Mouse (Mus musculus) spleen, adult 2 months (tissue): ENCODE results near the gene Slc2a2. TPM values are rescaled to one million over a fixed set of nuclear protein-coding genes. Genes with fewer than 3 reads are reported as not detected.

Experiments used
- DNase-seq, 2 experiments: peaks; one replicate each; pipeline versions ENCODE4 v3.0.0 to v3.0.0-alpha.2; 2012 to 2021; ENCODE audit warnings: low spot score in 2 of 2, low read depth in 1 of 2
- H3K27ac ChIP-seq: fragments of 200-500 bp; 2 replicates; pipeline ENCODE4 v1.5.1; 2012; ENCODE audit warnings: low read length, inconsistent platforms; ENCODE audit not compliant: insufficient read depth
- H3K27me3 ChIP-seq: fragments of 200-500 bp; 2 replicates; pipeline ENCODE4 v1.6.1; 2012; ENCODE audit warnings: mild to moderate bottlenecking, moderate library complexity, low read length, inconsistent platforms; ENCODE audit not compliant: control insufficient read depth, insufficient read depth
- H3K36me3 ChIP-seq: fragments of 200-500 bp; 2 replicates; pipeline ENCODE4 v1.6.1; 2012; ENCODE audit warnings: mild to moderate bottlenecking, low read length, inconsistent platforms; ENCODE audit not compliant: control insufficient read depth, insufficient read depth
- H3K4me1 ChIP-seq: fragments of 200-500 bp; 2 replicates; pipeline ENCODE4 v1.6.1; 2011; ENCODE audit warnings: inconsistent platforms; ENCODE audit not compliant: control insufficient read depth, insufficient read depth, insufficient read length
- H3K4me3 ChIP-seq: fragments of 200-500 bp; 2 replicates; pipeline ENCODE4 v1.5.1; 2011; ENCODE audit warnings: mild to moderate bottlenecking, inconsistent platforms; ENCODE audit not compliant: insufficient read depth, insufficient read length; ENCODE audit errors: extremely low read depth
- CTCF ChIP-seq: fragments of 200-500 bp; IDR thresholded peaks from 2 replicates; pipeline ENCODE4 v1.5.1; 2011; ENCODE audit warnings: mild to moderate bottlenecking, inconsistent platforms; ENCODE audit not compliant: insufficient read depth, insufficient read length, insufficient replicate concordance; ENCODE audit errors: extremely low read depth
- POLR2A ChIP-seq: fragments of 200-500 bp; IDR thresholded peaks from 2 replicates; pipeline ENCODE4 v1.6.1; 2011; ENCODE audit warnings: low read depth, low read length, inconsistent platforms
- WGBS: fragments of 180-500 bp; shearing (Covaris S2); methylation state at CpG from one replicate; pipeline ENCODE4 v1.1.7; 2018; 5-methylcytosine and 5-hydroxymethylcytosine counted together
- polyA plus RNA-seq: library from polyadenylated mRNA; depleted of rRNA; stranded (reverse); fragments of >200 nt; gene quantifications from 2 replicates; pipeline ENCODE4 v1.2.3, GENCODE M21; 2012; rRNA removed

Gene Slc2a2
- polyA plus RNA-seq = 0.11 TPM in 1 of 2 replicates, not detected in the other

DNA sequence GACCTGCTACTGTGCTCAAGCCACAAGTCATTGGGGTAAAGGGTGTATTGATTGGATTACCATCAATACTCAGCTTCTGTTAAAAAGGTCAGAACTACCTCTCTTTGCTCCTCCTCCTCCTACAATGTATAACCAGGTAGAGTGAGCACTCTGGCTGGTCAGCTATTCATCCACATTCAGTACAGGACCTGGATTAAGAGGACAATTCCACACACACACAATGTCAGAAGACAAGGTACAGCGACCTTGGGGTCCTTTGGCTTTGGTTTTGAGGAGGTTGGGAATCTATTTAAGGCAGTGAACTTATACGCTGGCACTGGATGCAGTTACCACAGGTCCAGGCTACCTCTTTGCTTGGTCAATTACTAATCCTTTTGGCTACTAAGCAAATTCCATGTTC, at the start of gene Slc2a2:
Gene Slc2a2, plus strand, starts transcription at position 107 of the 400 bp plus-strand sequence.
- H3K27ac ChIP-seq = no peak within 1 kb of the TSS
- 68% methylated on average over 2 of the region's 2 CpGs for WGBS
- H3K27me3 ChIP-seq = no peaks in the 10 kb centered on the region
- DNase-seq = no peak
- TF ChIP-seq POLR2A (no peak), CTCF (no peak)
- H3K4me1 ChIP-seq = no peaks in the 10 kb centered on the region
- H3K4me3 ChIP-seq = no peak within 1 kb of the TSS
- H3K36me3 ChIP-seq = no peaks in the 10 kb centered on the region

DNA sequence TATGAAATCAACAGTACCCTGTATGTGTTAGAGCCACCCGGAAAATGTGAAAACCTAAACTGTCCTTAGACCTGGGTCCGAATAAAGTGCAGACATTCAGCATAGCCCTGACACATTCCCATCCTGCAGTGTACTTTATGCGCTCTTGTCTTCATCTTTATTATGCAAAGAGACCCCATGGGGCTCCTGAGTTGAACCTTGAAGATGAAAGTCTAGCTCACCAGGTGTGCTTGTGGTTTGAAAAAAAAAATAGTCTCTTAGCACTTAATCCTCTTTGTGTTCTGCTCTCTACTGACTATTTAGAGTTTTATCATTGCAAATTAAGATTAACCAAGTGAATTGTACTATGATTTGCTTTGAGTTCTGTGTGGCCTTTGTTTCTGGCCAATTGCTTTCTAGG, 45.1 kb upstream of the Slc2a2 start:
- DNase-seq = no peak
- 91% methylated on average over 3 of the region's 3 CpGs for WGBS
- Histone ChIP-seq H3K27ac (no peak overlapping the region), H3K4me3 (no peak overlapping the region), H3K36me3 (peaks cover 1% of the 10 kb centered on the region; the same call in 1 of the 2 replicates), H3K27me3 (no peaks in the 10 kb centered on the region; the same call in 1 of the 2 replicates), H3K4me1 (no peaks in the 10 kb centered on the region)
- TF ChIP-seq POLR2A = no peak
- TF ChIP-seq CTCF = no peak

DNA sequence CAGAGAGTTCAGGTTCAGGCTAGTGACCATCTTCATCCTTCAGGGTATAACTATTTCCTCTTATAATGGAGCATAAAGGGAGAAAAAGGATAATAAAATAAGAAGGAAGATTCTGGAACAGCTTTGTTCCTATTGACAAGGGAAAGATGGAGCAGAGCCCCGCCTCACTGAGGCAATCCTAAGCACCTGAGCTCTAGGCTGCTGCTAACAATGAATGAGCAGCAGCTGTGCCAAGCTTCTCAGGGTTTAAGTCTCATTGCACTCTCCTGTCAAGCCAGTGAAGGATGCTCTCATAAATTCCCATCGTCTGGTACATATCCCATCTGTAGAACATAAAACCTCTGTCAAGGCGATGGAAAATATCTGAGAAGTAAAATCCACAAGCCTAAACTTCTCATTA, 44.7 kb upstream of the Slc2a2 start:
- no peak for TF ChIP-seq CTCF
- no peak for TF ChIP-seq POLR2A
- DNase-seq = no peak
- Histone ChIP-seq H3K4me3 (no peak overlapping the region), H3K4me1 (no peaks in the 10 kb centered on the region), H3K27me3 (no peaks in the 10 kb centered on the region; the same call in 1 of the 2 replicates), H3K36me3 (peaks cover 1% of the 10 kb centered on the region; the same call in 1 of the 2 replicates), H3K27ac (no peak overlapping the region)
- 88% methylated on average over 3 of the region's 3 CpGs for WGBS

DNA sequence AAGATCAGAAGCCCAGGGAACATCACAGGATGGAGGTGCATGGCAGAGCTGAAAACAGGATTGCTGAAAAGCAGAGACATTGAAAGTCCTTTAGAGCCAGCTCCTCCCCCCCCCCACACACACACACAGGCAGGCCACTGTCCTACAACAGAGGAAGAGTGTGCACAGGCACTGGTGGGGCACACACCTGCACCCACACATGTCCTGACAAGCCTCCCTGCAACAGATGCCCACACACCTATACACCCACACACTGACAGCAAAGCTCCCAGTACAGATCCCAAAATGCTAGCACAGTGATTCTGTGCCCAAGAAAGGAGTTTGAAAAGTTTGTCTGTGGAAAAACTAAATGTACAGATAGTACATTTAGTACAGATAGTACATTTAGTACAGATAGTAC, 43.0 kb upstream of the Slc2a2 start:
- H3K36me3 ChIP-seq = peaks cover 1% of the 10 kb centered on the region; the same call in 1 of the 2 replicates
- no peak overlapping the region for H3K27ac ChIP-seq
- H3K4me3 ChIP-seq = no peak overlapping the region
- no peaks in the 10 kb centered on the region; the same call in 1 of the 2 replicates for H3K27me3 ChIP-seq
- TF ChIP-seq CTCF (no peak), POLR2A (no peak)
- no peak for DNase-seq
- no peaks in the 10 kb centered on the region for H3K4me1 ChIP-seq

DNA sequence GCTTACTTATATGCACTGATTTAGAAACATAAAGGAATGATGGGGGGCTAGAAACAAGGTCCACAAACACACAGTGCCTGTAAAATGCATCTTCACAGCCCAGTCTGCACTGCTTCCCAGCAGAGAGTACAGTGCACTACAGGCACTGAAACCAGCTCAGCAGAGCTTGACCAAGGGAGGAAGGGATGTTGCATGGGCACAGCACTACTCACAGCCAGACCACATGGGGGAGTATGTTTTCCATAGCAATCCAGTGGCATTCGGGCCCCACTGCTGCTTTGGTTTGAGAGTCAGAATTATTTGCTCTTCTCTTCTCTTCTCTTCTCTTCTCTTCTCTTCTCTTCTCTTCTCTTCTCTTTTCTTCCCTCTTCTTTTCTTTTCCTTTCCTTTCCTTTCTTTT, 39.4 kb upstream of the Slc2a2 start:
- DNase-seq = no peak
- TF ChIP-seq POLR2A (no peak), CTCF (no peak)
- 81% methylated on average over 1 of the region's 1 CpGs for WGBS
- Histone ChIP-seq H3K36me3 (0 out of 2 replicates have a peak, but pooled peaks cover 1% of the 10 kb centered on the region), H3K27me3 (no peaks in the 10 kb centered on the region; the same call in 1 of the 2 replicates), H3K4me1 (no peaks in the 10 kb centered on the region), H3K4me3 (no peak overlapping the region), H3K27ac (no peak overlapping the region)

DNA sequence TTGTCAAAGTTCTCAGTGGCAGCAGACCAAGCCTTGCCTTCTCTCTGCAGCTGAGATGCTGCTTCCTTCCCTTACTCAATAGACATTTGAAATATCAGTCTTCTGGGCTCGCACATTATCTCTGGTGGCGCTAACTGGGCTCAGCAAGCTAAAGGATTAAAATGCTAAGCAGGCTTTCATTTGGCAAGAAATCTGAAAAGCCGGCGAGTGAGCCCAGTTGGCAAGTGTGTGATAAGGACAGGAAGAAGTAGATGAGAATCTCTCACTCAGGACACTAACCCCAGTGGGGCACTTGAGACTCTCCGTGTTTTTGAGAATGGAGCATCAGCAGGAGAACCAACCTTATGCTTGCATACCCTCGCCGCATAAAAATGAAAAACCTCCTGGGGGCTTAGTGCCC, 16.9 kb upstream of the Slc2a2 start:
- TF ChIP-seq CTCF = no peak
- no peak for TF ChIP-seq POLR2A
- WGBS = 88% methylated on average over 7 of the region's 7 CpGs
- H3K4me3 ChIP-seq = no peak overlapping the region
- no peaks in the 10 kb centered on the region for H3K4me1 ChIP-seq
- DNase-seq = no peak
- no peaks in the 10 kb centered on the region for H3K27me3 ChIP-seq
- H3K27ac ChIP-seq = no peak overlapping the region
- H3K36me3 ChIP-seq = no peaks in the 10 kb centered on the region

DNA sequence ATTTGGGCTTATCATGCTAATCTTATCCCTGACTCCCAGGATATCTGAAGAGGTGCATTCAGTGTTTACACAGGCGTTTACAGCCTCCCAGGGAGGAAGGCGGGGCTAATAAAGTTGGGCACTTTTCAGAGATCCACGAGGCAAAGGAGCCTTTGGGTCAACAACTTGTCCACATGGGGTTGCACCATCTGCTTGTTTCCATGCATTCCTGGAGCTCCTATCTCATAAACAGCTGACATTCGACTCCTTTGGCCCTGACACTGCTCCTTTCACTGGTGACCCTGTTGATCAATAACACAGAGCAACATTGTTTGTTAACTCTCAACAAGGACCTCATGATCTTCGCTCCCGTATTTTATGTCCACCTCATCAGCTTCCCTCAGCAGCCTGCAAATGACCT, 15.8 kb upstream of the Slc2a2 start:
- Histone ChIP-seq H3K4me3 (no peak overlapping the region), H3K4me1 (no peaks in the 10 kb centered on the region), H3K27me3 (no peaks in the 10 kb centered on the region), H3K36me3 (no peaks in the 10 kb centered on the region), H3K27ac (no peak overlapping the region)
- DNase-seq = no peak
- 58% methylated on average over 6 of the region's 6 CpGs for WGBS
- TF ChIP-seq POLR2A (no peak), CTCF (no peak)
